Mouse (Mus musculus): ENCODE results near the gene Olfr287.

The Olfr287 gene

GRCm38 (mm10) chr15:98220877-98221276, at the start of gene Olfr287, which contains the start of gene Gm44579:
Gene Olfr287, minus strand, starts transcription at chr15:98221056.
Gene Gm44579, minus strand, starts transcription at chr15:98220977.
- no peak for DNase-seq (ENCODE audit: low spot score)

GRCm38 (mm10) chr15:98257776-98258175, 36.9 kb upstream of the Olfr287 start:
- no peak for DNase-seq (ENCODE audit: low spot score)

GRCm38 (mm10) chr15:98257193-98257592, 36.3 kb upstream of the Olfr287 start, which contains the start of gene H1fnt:
Gene H1fnt, minus strand, starts transcription at chr15:98257293.
- DNase-seq (ENCODE audit: low spot score), result no peak

- no peak for DNase-seq (ENCODE audit: low spot score)
Observed at GRCm38 (mm10) chr15:98256271-98256670, 35.4 kb upstream of the Olfr287 start.

GRCm38 (mm10) chr15:98235442-98235841, 14.6 kb upstream of the Olfr287 start:
- no peak for DNase-seq (ENCODE audit: low spot score)

GRCm38 (mm10) chr15:98234350-98234749, 13.5 kb upstream of the Olfr287 start, which contains the start of gene Olfr286:
Gene Olfr286, minus strand, starts transcription at chr15:98234450.
- no peak for DNase-seq (ENCODE audit: low spot score)

- no peak for DNase-seq (ENCODE audit: low spot score)
Observed at GRCm38 (mm10) chr15:98226096-98226495, 5.2 kb upstream of the Olfr287 start.

- DNase-seq (ENCODE audit: low spot score), result no peak
Observed at GRCm38 (mm10) chr15:98225610-98226009, 4.8 kb upstream of the Olfr287 start.

- DNase-seq (ENCODE audit: low spot score), result no peak
Observed at GRCm38 (mm10) chr15:98222377-98222776, 1.5 kb upstream of the Olfr287 start.

GRCm38 (mm10) chr15:98214130-98214529, 6.7 kb downstream of the Olfr287 start:
- DNase-seq (ENCODE audit: low spot score), result no peak

- DNase-seq (ENCODE audit: low spot score), result no peak
Observed at GRCm38 (mm10) chr15:98213336-98213870, 7.5 kb downstream of the Olfr287 start.

- DNase-seq (ENCODE audit: low spot score), result no peak
Observed at GRCm38 (mm10) chr15:98209676-98210075, 11.2 kb downstream of the Olfr287 start.

- DNase-seq (ENCODE audit: low spot score), result no peak
Observed at GRCm38 (mm10) chr15:98195442-98195841, 25.4 kb downstream of the Olfr287 start, which contains the start of gene Olfr288. Gene Olfr288, minus strand, starts transcription at chr15:98195542.

- no peak for DNase-seq (ENCODE audit: low spot score)
Observed at GRCm38 (mm10) chr15:98184456-98184855, 36.4 kb downstream of the Olfr287 start.

- no peak for DNase-seq (ENCODE audit: low spot score)
Observed at GRCm38 (mm10) chr15:98181856-98182570, 38.8 kb downstream of the Olfr287 start.

GRCm38 (mm10) chr15:98181132-98181711, 39.6 kb downstream of the Olfr287 start:
- DNase-seq (ENCODE audit: low spot score), result peak; percentile 90

GRCm38 (mm10) chr15:98180567-98181131, 40.2 kb downstream of the Olfr287 start:
- DNase-seq (ENCODE audit: low spot score), result no peak

- DNase-seq (ENCODE audit: low spot score), result no peak
Observed at GRCm38 (mm10) chr15:98177320-98177719, 43.5 kb downstream of the Olfr287 start.

- DNase-seq (ENCODE audit: low spot score), result no peak
Observed at GRCm38 (mm10) chr15:98173821-98174220, 47.0 kb downstream of the Olfr287 start.

- no peak for DNase-seq (ENCODE audit: low spot score)
Observed at GRCm38 (mm10) chr15:98172113-98172512, 48.7 kb downstream of the Olfr287 start.

GRCm38 (mm10) chr15:98170917-98171316, 49.9 kb downstream of the Olfr287 start:
- no peak for DNase-seq (ENCODE audit: low spot score)

- DNase-seq (ENCODE audit: low spot score), result no peak
Observed at GRCm38 (mm10) chr15:98170365-98170764, 50.5 kb downstream of the Olfr287 start.

- no peak for DNase-seq (ENCODE audit: low spot score)
Observed at GRCm38 (mm10) chr15:98168622-98169004, 52.2 kb downstream of the Olfr287 start.
